Mouse (Mus musculus): ENCODE measurements around the gene Gnaz.

DNA sequence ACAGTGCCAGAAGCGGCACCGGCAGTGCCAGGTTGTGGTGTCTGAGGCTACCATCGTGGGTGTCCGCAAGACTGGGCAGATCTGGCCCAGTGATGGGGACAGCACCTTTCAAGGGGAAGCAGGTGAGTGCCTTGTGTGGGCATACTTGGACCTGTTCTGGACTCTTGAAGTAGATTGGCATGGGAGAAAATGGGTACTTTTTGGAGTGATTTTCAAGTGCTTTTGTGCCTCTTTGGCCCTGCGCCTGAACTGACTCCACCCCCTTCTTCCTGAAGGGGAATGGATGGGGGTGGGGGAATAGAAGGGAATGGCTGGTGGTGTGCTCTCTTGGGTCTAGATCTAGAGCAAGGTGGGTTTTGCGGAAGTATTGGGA is 95.2 kb downstream of the Gnaz start:
- TF ChIP-seq CTCF (IDR thresholded peaks at IDR 0.05; ENCODE audit: extremely low read depth, insufficient read length, insufficient replicate concordance, low read depth, low read length) (no peak), POLR2A (IDR thresholded peaks at IDR 0.05; ENCODE audit: low read depth, low read length) (no peak)
